Mouse (Mus musculus): Measurements from ENCODE around the gene Arl5c. TPM values are rescaled to one million over a fixed set of nuclear protein-coding genes. Genes with fewer than 3 reads are reported as not detected.

The Arl5c gene
- polyA plus RNA-seq, 1 experiment from 2014 or later: 11.8 TPM

GRCm38 (mm10) chr11:97942420-97943111, 53.4 kb downstream of the Arl5c start:
- ATAC-seq (ENCODE audit: low FRiP score): no peak
- Histone ChIP-seq H3K27me3 (replicated peaks) (no peaks in the 10 kb centered on the region), H3K4me1 (no peaks in the 10 kb centered on the region), H3K4me2 (no peak overlapping the region), H3K36me3 (no peaks in the 10 kb centered on the region), H3K4me3 (replicated peaks) (no peak overlapping the region), H3K9ac (replicated peaks) (no peak overlapping the region), H3K9me3 (replicated peaks) (no peaks in the 10 kb centered on the region), H3K27ac (replicated peaks) (no peak overlapping the region)
- 82% methylated on average over 15 of the region's 15 CpGs for WGBS

Small RNA genes within 50 kb of the gene (microRNA-seq; reads per million reads assigned to microRNA genes)
- gene Gm22461 (not detected), gene Gm27597 (not detected)

Other genes starting within 250 kb of the Arl5c start
- 16.2 and 16.4 TPM in 2 replicates for gene Cwc25, start 229.6 kb downstream of the Arl5c start, polyA plus RNA-seq (2015; fragmentation: Nextera tagmentation; extraction: Ambion mirVana)
- gene 1700001P01Rik, start 220.3 kb downstream of the Arl5c start, polyA plus RNA-seq (2015; fragmentation: Nextera tagmentation; extraction: Ambion mirVana): 0.63 and 0.88 TPM in 2 replicates
- 314 and 372 TPM in 2 replicates for gene Rpl23, start 213.7 kb downstream of the Arl5c start, polyA plus RNA-seq (2015; fragmentation: Nextera tagmentation; extraction: Ambion mirVana)
- gene Lasp1, start 197.2 kb downstream of the Arl5c start, polyA plus RNA-seq (2015; fragmentation: Nextera tagmentation; extraction: Ambion mirVana): 136 and 143 TPM in 2 replicates
- 41.8 and 47.2 TPM in 2 replicates for gene B230217C12Rik, start 155.4 kb downstream of the Arl5c start, polyA plus RNA-seq (2015; fragmentation: Nextera tagmentation; extraction: Ambion mirVana)
- 0.49 and 0.69 TPM in 2 replicates for gene Fbxo47, start 112.0 kb downstream of the Arl5c start, polyA plus RNA-seq (2015; fragmentation: Nextera tagmentation; extraction: Ambion mirVana)
- 1.1 and 1.8 TPM in 2 replicates for gene Plxdc1, start 9.7 kb downstream of the Arl5c start, polyA plus RNA-seq (2015; fragmentation: Nextera tagmentation; extraction: Ambion mirVana)
- 50.9 and 63.0 TPM in 2 replicates for gene Cacnb1, start 26.9 kb upstream of the Arl5c start, polyA plus RNA-seq (2015; fragmentation: Nextera tagmentation; extraction: Ambion mirVana)
- gene Rpl19, start 30.5 kb upstream of the Arl5c start, polyA plus RNA-seq (2015; fragmentation: Nextera tagmentation; extraction: Ambion mirVana): 655 and 750 TPM in 2 replicates
- 15.8 and 18.2 TPM in 2 replicates for gene Stac2, start 57.3 kb upstream of the Arl5c start, polyA plus RNA-seq (2015; fragmentation: Nextera tagmentation; extraction: Ambion mirVana)
- gene Fbxl20, start 154.2 kb upstream of the Arl5c start, polyA plus RNA-seq (2015; fragmentation: Nextera tagmentation; extraction: Ambion mirVana): 21.1 and 23.0 TPM in 2 replicates
- 51.3 and 54.1 TPM in 2 replicates for gene Med1, start 197.1 kb upstream of the Arl5c start, polyA plus RNA-seq (2015; fragmentation: Nextera tagmentation; extraction: Ambion mirVana)
- gene Cdk12, start 206.9 kb upstream of the Arl5c start, polyA plus RNA-seq (2015; fragmentation: Nextera tagmentation; extraction: Ambion mirVana): 7.1 and 7.2 TPM in 2 replicates